Mouse (Mus musculus) thymus, adult 2 months (tissue): ENCODE measurements around the gene Vmn1r173. TPM values are rescaled to one million over a fixed set of nuclear protein-coding genes. Genes with fewer than 3 reads are reported as not detected.
"Not testable (repeated sequence)": the region's sequence is repeated elsewhere in the genome, so short reads cannot be mapped to it uniquely, and the experiment has no call there.

ENCODE experiments used
- DNase-seq: peaks from one replicate; pipeline ENCODE4 v3.0.0; 2021
- H3K27ac ChIP-seq: fragments of 200-500 bp; 2 replicates; pipeline ENCODE4 v1.5.1; 2012; ENCODE audit warnings: low read length, control low read depth; ENCODE audit not compliant: control insufficient read depth, insufficient read depth
- H3K27me3 ChIP-seq: fragments of 200-500 bp; 2 replicates; pipeline ENCODE4 v1.6.1; 2012; ENCODE audit warnings: mild to moderate bottlenecking, low read length, moderate library complexity, mixed read lengths; ENCODE audit not compliant: control insufficient read depth, insufficient read depth
- H3K36me3 ChIP-seq: fragments of 200-500 bp; 2 replicates; pipeline ENCODE4 v1.6.1; 2012; ENCODE audit warnings: mild to moderate bottlenecking, low read length, moderate library complexity; ENCODE audit not compliant: control insufficient read depth, insufficient read depth
- H3K4me1 ChIP-seq: fragments of 200-500 bp; replicated peaks from 2 replicates; pipeline ENCODE4 v1.6.1; 2012; ENCODE audit warnings: low read length; ENCODE audit not compliant: control insufficient read depth, insufficient read depth
- H3K4me3 ChIP-seq: fragments of 200-500 bp; 2 replicates; pipeline ENCODE4 v1.5.1; 2012; ENCODE audit warnings: mild to moderate bottlenecking, low read length, control low read depth, moderate library complexity; ENCODE audit not compliant: control insufficient read depth, insufficient read depth
- CTCF ChIP-seq: fragments of 200-500 bp; IDR thresholded peaks from 2 replicates; pipeline ENCODE4 v1.5.1; 2012; ENCODE audit warnings: mild to moderate bottlenecking, control low read depth, low read length, moderate library complexity, borderline replicate concordance; ENCODE audit not compliant: control insufficient read depth, poor library complexity, insufficient read depth; ENCODE audit errors: extremely low read depth
- POLR2A ChIP-seq: fragments of 200-500 bp; IDR thresholded peaks from 2 replicates; pipeline ENCODE4 v1.6.1; 2012; ENCODE audit warnings: mild to moderate bottlenecking, low read length, control low read depth, moderate library complexity; ENCODE audit not compliant: control insufficient read depth, poor library complexity, insufficient read depth; ENCODE audit errors: extremely low read depth
- WGBS: fragments of 180-500 bp; shearing (Covaris S2); methylation state at CpG from one replicate; pipeline ENCODE4 v1.1.7; 2018; 5-methylcytosine and 5-hydroxymethylcytosine counted together
- polyA plus RNA-seq: library from polyadenylated mRNA; depleted of rRNA; stranded (reverse); fragments of >200 nt; gene quantifications from 2 replicates; pipeline ENCODE4 v1.2.3, GENCODE M21; 2012; rRNA removed

The Vmn1r173 gene
- not detected in 2 replicates for polyA plus RNA-seq

- H3K27ac ChIP-seq, H3K4me3 ChIP-seq, H3K4me1 ChIP-seq, H3K36me3 ChIP-seq, H3K27me3 ChIP-seq, DNase-seq: not testable (repeated sequence)
- 64% methylated on average over 1 of the region's 1 CpGs for WGBS
Observed at GRCm38 (mm10) chr7:23700403-23700802, at the start of gene Vmn1r173. Gene Vmn1r173 (plus strand): TSS chr7:23700703.

DNA sequence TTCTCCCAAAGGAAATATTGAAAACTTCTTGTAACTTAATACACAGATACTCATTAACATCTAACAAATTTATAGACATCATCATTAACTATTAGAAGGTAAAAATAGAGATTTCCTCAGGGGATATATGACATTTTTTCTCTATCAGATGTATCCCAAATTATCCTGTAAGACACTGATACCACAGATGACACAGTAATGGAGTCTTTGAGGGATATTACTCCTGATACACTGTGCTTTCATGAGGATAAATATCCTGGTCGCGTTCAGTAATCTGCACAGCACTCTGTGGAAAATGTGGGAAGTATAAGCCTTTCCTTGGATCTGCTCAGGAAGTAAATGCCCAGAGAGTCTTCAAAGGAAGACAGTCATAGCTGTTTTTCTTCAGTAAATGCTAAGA is 42.5 kb upstream of the Vmn1r173 start, which contains the start of gene Vmn1r172:
Gene Vmn1r172, plus strand, starts transcription at position 301 of the 400 bp plus-strand sequence.
- DNase-seq, result no peak

DNA sequence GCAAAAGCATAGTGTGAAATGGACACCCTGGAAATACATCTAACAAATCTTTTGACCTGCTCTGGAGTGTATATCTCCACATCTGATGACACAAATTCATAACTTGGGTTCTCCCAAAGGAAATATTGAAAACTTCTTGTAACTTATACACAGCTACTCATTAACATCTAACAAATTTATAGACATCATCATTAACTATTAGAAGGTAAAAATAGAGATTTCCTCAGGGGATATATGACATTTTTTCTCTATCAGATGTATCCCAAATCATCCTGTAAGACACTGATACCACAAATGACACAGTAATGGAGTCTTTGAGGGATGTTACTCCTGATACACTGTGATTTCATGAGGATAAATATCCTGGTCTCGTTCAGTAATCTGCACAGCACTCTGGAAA is 51.5 kb downstream of the Vmn1r173 start, which contains the start of gene Vmn1r174:
Gene Vmn1r174, plus strand, starts transcription at position 301 of the 400 bp plus-strand sequence.
- not testable (repeated sequence) for H3K4me1 ChIP-seq, H3K27ac ChIP-seq, H3K27me3 ChIP-seq, H3K4me3 ChIP-seq, H3K36me3 ChIP-seq, DNase-seq
- 71% methylated on average over 1 of the region's 1 CpGs for WGBS

More for the DNA sequence above, 42.5 kb upstream of the Vmn1r173 start, which contains the start of gene Vmn1r172:
- Histone ChIP-seq H3K27me3 (no peaks in the 10 kb centered on the region), H3K27ac (no peak within 1 kb of the TSS), H3K4me1 (no peaks in the 10 kb centered on the region), H3K36me3 (no peaks in the 10 kb centered on the region), H3K4me3 (no peak within 1 kb of the TSS)
- TF ChIP-seq POLR2A (no peak), CTCF (no peak)
- 66% methylated on average over 2 of the region's 2 CpGs for WGBS

Other genes with a start within 250 kb of the Vmn1r173 start
- gene Vmn1r167, start 193.5 kb upstream of the Vmn1r173 start, polyA plus RNA-seq, result not detected in 2 replicates
- not detected in 2 replicates for gene Vmn1r168, start 161.0 kb upstream of the Vmn1r173 start, polyA plus RNA-seq
- gene Vmn1r169, start 125.2 kb upstream of the Vmn1r173 start, polyA plus RNA-seq, result not detected in 2 replicates
- not detected in 2 replicates for gene Vmn1r170, start 94.5 kb upstream of the Vmn1r173 start, polyA plus RNA-seq
- gene Vmn1r171, start 70.0 kb upstream of the Vmn1r173 start, polyA plus RNA-seq, result not detected in 2 replicates
- gene Vmn1r172, start 42.4 kb upstream of the Vmn1r173 start, polyA plus RNA-seq, result not detected in 2 replicates
- gene Vmn1r174, start 51.6 kb downstream of the Vmn1r173 start, polyA plus RNA-seq, result not detected in 2 replicates
- not detected in 2 replicates for gene Vmn1r175, start 109.9 kb downstream of the Vmn1r173 start, polyA plus RNA-seq
- not detected in 2 replicates for gene Vmn1r176, start 136.7 kb downstream of the Vmn1r173 start, polyA plus RNA-seq
- not detected in 2 replicates for gene Vmn1r177, start 165.7 kb downstream of the Vmn1r173 start, polyA plus RNA-seq
- gene Vmn1r178, start 191.3 kb downstream of the Vmn1r173 start, polyA plus RNA-seq, result not detected in 2 replicates
- gene Vmn1r179, start 226.3 kb downstream of the Vmn1r173 start, polyA plus RNA-seq, result not detected in 2 replicates
- not detected in 2 replicates for gene Vmn1r180, start 249.9 kb downstream of the Vmn1r173 start, polyA plus RNA-seq